Mouse (Mus musculus): ENCODE results near the gene Vmn1r41. TPM values are rescaled to one million over a fixed set of nuclear protein-coding genes. Genes with fewer than 3 reads are reported as not detected.

The Vmn1r41 gene
- polyA plus RNA-seq (2015; fragmentation: Nextera tagmentation; extraction: Ambion mirVana): not detected in 2 replicates

- Histone ChIP-seq H3K9ac (ENCODE audit: low read depth, low read length) (no peak within 1 kb of the TSS), H3K27me3 (ENCODE audit: control insufficient read depth, insufficient read depth, low read depth, low read length) (no peaks in the 10 kb centered on the region), H3K4me2 (ENCODE audit: low read length) (no peak within 1 kb of the TSS), H3K36me3 (ENCODE audit: control insufficient read depth, insufficient read depth, low read length) (no peaks in the 10 kb centered on the region), H3K4me3 (ENCODE audit: low read depth, low read length) (no peak within 1 kb of the TSS), H3K4me1 (ENCODE audit: control insufficient read depth, insufficient read depth, low read length) (no peaks in the 10 kb centered on the region), H3K27ac (ENCODE audit: low read length) (no peak within 1 kb of the TSS), H3K9me3 (replicated peaks; ENCODE audit: control insufficient read depth, low read length, poor library complexity, severe bottlenecking) (peaks cover 4% of the 10 kb centered on the region; the same call in 1 of the 2 replicates)
- no peak for ATAC-seq
These were observed at the start of gene Vmn1r41 for GRCm38 (mm10) chr6:89740466-89740865. Vmn1r41 (plus strand) TSS chr6:89740766.

GRCm38 (mm10) chr6:89706624-89707023, 33.9 kb upstream of the Vmn1r41 start:
- Histone ChIP-seq H3K36me3 (ENCODE audit: control insufficient read depth, insufficient read depth, low read length) (no peaks in the 10 kb centered on the region), H3K4me3 (ENCODE audit: low read depth, low read length) (no peak overlapping the region), H3K9me3 (replicated peaks; ENCODE audit: control insufficient read depth, low read length, poor library complexity, severe bottlenecking) (no peaks in the 10 kb centered on the region), H3K27ac (ENCODE audit: low read length) (no peak overlapping the region), H3K27me3 (ENCODE audit: control insufficient read depth, insufficient read depth, low read depth, low read length) (no peaks in the 10 kb centered on the region), H3K4me1 (ENCODE audit: control insufficient read depth, insufficient read depth, low read length) (no peaks in the 10 kb centered on the region), H3K4me2 (ENCODE audit: low read length) (no peak overlapping the region), H3K9ac (ENCODE audit: low read depth, low read length) (no peak overlapping the region)
- WGBS: 72% methylated on average over 2 of the region's 2 CpGs
- no peak for ATAC-seq

- Histone ChIP-seq H3K9me3 (replicated peaks; ENCODE audit: control insufficient read depth, low read length, poor library complexity, severe bottlenecking) (no peaks in the 10 kb centered on the region), H3K4me2 (ENCODE audit: low read length) (no peak within 1 kb of the TSS), H3K27ac (ENCODE audit: low read length) (no peak within 1 kb of the TSS), H3K36me3 (ENCODE audit: control insufficient read depth, insufficient read depth, low read length) (no peaks in the 10 kb centered on the region), H3K27me3 (ENCODE audit: control insufficient read depth, insufficient read depth, low read depth, low read length) (no peaks in the 10 kb centered on the region), H3K4me1 (ENCODE audit: control insufficient read depth, insufficient read depth, low read length) (no peaks in the 10 kb centered on the region), H3K9ac (ENCODE audit: low read depth, low read length) (no peak within 1 kb of the TSS), H3K4me3 (ENCODE audit: low read depth, low read length) (no peak within 1 kb of the TSS)
- ATAC-seq: no peak
- 85% methylated on average over 4 of the region's 4 CpGs for WGBS
These were observed 33.3 kb upstream of the Vmn1r41 start, which contains the start of gene Vmn1r40 for GRCm38 (mm10) chr6:89707240-89707639. Vmn1r40 (plus strand) TSS chr6:89707540.

- H3K36me3 ChIP-seq (ENCODE audit: control insufficient read depth, insufficient read depth, low read length): no peaks in the 10 kb centered on the region
- H3K9me3 ChIP-seq (replicated peaks; ENCODE audit: control insufficient read depth, low read length, poor library complexity, severe bottlenecking): no peaks in the 10 kb centered on the region
- no peak for ATAC-seq
These were observed 22.5 kb upstream of the Vmn1r41 start for GRCm38 (mm10) chr6:89718051-89718450.

GRCm38 (mm10) chr6:89742811-89743210, 2.2 kb downstream of the Vmn1r41 start:
- no peak overlapping the region for H3K27ac ChIP-seq (ENCODE audit: low read length)
- no peaks in the 10 kb centered on the region for H3K36me3 ChIP-seq (ENCODE audit: control insufficient read depth, insufficient read depth, low read length)
- no peak overlapping the region for H3K9ac ChIP-seq (ENCODE audit: low read depth, low read length)
- no peak overlapping the region for H3K4me3 ChIP-seq (ENCODE audit: low read depth, low read length)
- ATAC-seq: no peak
- H3K9me3 ChIP-seq (replicated peaks; ENCODE audit: control insufficient read depth, low read length, poor library complexity, severe bottlenecking): peaks cover 4% of the 10 kb centered on the region; the same call in 1 of the 2 replicates
- no peaks in the 10 kb centered on the region for H3K27me3 ChIP-seq (ENCODE audit: control insufficient read depth, insufficient read depth, low read depth, low read length)
- H3K4me2 ChIP-seq (ENCODE audit: low read length): no peak overlapping the region
- no peaks in the 10 kb centered on the region for H3K4me1 ChIP-seq (ENCODE audit: control insufficient read depth, insufficient read depth, low read length)

More at GRCm38 (mm10) chr6:89718051-89718450, 22.5 kb upstream of the Vmn1r41 start:
- no peaks in the 10 kb centered on the region for H3K27me3 ChIP-seq (ENCODE audit: control insufficient read depth, insufficient read depth, low read depth, low read length)
- H3K4me1 ChIP-seq (ENCODE audit: control insufficient read depth, insufficient read depth, low read length): no peaks in the 10 kb centered on the region
- H3K4me2 ChIP-seq (ENCODE audit: low read length): no peak overlapping the region
- no peak overlapping the region for H3K9ac ChIP-seq (ENCODE audit: low read depth, low read length)
- no peak overlapping the region for H3K4me3 ChIP-seq (ENCODE audit: low read depth, low read length)
- no peak overlapping the region for H3K27ac ChIP-seq (ENCODE audit: low read length)

GRCm38 (mm10) chr6:89790231-89790630, 49.7 kb downstream of the Vmn1r41 start:
- Histone ChIP-seq H3K9me3 (replicated peaks; ENCODE audit: control insufficient read depth, low read length, poor library complexity, severe bottlenecking) (no peaks in the 10 kb centered on the region), H3K36me3 (ENCODE audit: control insufficient read depth, insufficient read depth, low read length) (no peaks in the 10 kb centered on the region), H3K4me1 (ENCODE audit: control insufficient read depth, insufficient read depth, low read length) (no peaks in the 10 kb centered on the region), H3K4me3 (ENCODE audit: low read depth, low read length) (no peak overlapping the region), H3K9ac (ENCODE audit: low read depth, low read length) (no peak overlapping the region), H3K27ac (ENCODE audit: low read length) (no peak overlapping the region), H3K27me3 (ENCODE audit: control insufficient read depth, insufficient read depth, low read depth, low read length) (no peaks in the 10 kb centered on the region), H3K4me2 (ENCODE audit: low read length) (no peak overlapping the region)
- ATAC-seq: no peak

Other genes starting within 250 kb of the Vmn1r41 start
- 170 and 191 TPM in 2 replicates for gene Chchd6, start 145.1 kb upstream of the Vmn1r41 start, polyA plus RNA-seq (2015; fragmentation: Nextera tagmentation; extraction: Ambion mirVana)
- gene Txnrd3, start 96.8 kb upstream of the Vmn1r41 start, polyA plus RNA-seq (2015; fragmentation: Nextera tagmentation; extraction: Ambion mirVana): 15.4 and 15.5 TPM in 2 replicates
- not detected in 2 replicates for gene Vmn1r40, start 33.2 kb upstream of the Vmn1r41 start, polyA plus RNA-seq (2015; fragmentation: Nextera tagmentation; extraction: Ambion mirVana)
- not detected in 2 replicates for gene Vmn1r42, start 135.6 kb downstream of the Vmn1r41 start, polyA plus RNA-seq (2015; fragmentation: Nextera tagmentation; extraction: Ambion mirVana)
- gene Vmn1r43, start 135.6 kb downstream of the Vmn1r41 start, polyA plus RNA-seq (2015; fragmentation: Nextera tagmentation; extraction: Ambion mirVana): 0.01 TPM in 1 of 2 replicates, not detected in the other
- gene Vmn1r44, start 142.9 kb downstream of the Vmn1r41 start, polyA plus RNA-seq (2015; fragmentation: Nextera tagmentation; extraction: Ambion mirVana): not detected in 2 replicates
- not detected in 2 replicates for gene Vmn1r45, start 199.8 kb downstream of the Vmn1r41 start, polyA plus RNA-seq (2015; fragmentation: Nextera tagmentation; extraction: Ambion mirVana)
- gene Vmn1r46, start 228.5 kb downstream of the Vmn1r41 start, polyA plus RNA-seq (2015; fragmentation: Nextera tagmentation; extraction: Ambion mirVana): not detected in 2 replicates

All from midbrain, embryonic 16.5 days (tissue).